Mouse (Mus musculus) adrenal gland, adult 18-20 months (tissue): ENCODE measurements around the gene Fndc7. TPM values are rescaled to one million over a fixed set of nuclear protein-coding genes. Genes with fewer than 3 reads are reported as not detected.

Source experiments
- DNase-seq, 2 experiments: peaks; one replicate each; pipeline ENCODE4 v3.0.0; 2021 to 2022; ENCODE audit warnings: low spot score in 2 of 2
- long read RNA-seq, 2 experiments: library from polyadenylated mRNA; stranded (forward); transcript quantifications; one replicate each; pipeline ENCODE4 v2.0.0; 2021
- total RNA-seq, 2 experiments: library from RNA; stranded (reverse); gene quantifications; 1 replicate in 1 of 2; 2 replicates in 1 of 2; pipeline ENCODE4 v1.2.3; 2021

Fndc7 gene
- under 1 TPM; 0.43 to 0.74 TPM for total RNA-seq
- long read RNA-seq, experiment 1 = 0 reads
- long read RNA-seq, experiment 2, partial matches to known transcripts = 1 of 3 reads
- long read RNA-seq, experiment 2, other reads (novel, unspliced or antisense) = 2 of 3 reads

DNA sequence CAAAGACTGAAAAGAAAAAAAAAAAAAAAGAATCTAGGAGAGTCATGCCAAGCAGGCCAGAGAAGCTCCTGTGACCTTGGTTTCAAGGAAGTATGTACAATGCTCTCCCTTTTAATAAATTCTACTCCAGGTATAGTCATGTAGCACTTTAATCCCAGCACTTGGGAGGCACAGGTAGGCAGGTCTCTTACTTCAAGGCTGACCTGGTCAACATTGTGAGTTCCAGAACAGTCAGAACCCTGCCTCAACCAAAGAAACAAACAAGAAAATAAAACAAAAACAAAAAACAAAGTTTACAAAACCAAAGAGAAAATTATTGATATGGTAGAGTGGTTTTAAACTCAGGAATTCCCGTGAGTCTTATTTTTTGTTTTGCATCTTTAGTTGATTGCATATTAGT lies at the start of gene Fndc7:
Gene Fndc7 (minus strand): TSS at position 101 of the 400 bp plus-strand sequence.
- no peak for DNase-seq

GRCm38 (mm10) chr3:108939573-108939972 lies 49.8 kb upstream of the Fndc7 start, which contains the start of gene Henmt1:
TSS of gene Henmt1 (plus strand) at chr3:108939873.
- no peak for DNase-seq

GRCm38 (mm10) chr3:108938691-108939090 lies 48.9 kb upstream of the Fndc7 start:
- DNase-seq = no peak

GRCm38 (mm10) chr3:108933557-108933956 lies 43.7 kb upstream of the Fndc7 start:
- no peak for DNase-seq

DNA sequence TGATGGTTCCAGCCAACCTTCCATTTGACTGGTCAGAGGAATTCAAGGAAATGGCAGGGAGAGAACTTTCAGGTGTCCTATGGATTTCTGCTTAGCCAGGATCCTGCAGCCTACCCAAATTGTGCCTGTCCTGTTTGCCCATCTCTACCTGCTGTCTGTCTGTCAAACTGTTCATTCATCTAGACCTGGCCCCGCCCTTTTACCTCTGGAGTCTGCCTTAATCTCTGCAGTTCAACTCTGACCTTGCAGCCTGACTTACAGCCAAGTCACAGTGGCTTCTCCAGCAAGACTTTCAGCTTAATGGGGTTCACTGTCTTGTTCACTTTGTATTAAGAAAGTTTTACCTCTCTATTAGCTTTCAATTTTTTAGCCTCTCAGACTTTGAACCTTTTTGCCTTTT lies 36.5 kb upstream of the Fndc7 start:
- no peak for DNase-seq

DNA sequence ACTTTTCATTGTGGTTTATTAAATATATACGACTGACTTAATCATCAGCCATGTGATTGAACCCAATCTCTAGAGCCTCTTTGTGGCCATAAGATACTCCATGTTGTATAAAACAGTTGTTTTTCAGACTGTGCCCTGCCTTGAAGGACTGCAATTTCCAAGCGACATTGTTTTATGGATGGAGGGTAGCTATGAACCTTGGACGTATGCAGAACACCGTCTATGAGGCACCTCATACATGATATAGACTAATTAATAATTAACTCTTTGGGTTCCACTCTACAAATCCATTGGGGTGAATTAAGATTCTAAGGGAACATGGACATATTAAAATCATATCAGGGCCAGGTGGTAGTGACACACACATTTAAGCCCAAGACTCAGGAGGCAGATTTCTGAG lies 35.9 kb upstream of the Fndc7 start:
- DNase-seq = no peak

DNA sequence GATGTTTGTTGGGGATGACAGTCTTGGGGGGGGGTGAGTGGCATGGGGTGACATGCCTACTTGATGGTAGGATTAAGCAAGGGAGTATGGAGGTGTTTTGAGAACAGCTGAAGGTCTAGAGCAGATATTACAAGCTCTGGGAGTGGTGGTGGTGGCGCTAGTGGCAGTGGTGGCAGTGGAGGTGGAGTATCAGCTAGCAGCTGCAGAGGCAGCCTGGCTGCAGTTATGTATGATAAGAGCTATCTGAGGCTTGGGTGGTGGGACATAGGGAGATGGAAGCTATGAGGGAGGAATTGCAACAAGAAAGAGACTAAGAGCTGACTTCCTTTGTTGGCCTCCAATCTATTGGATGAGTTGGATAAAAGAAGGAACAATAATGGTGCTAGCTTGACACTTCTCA lies 32.0 kb upstream of the Fndc7 start:
- DNase-seq = no peak

DNA sequence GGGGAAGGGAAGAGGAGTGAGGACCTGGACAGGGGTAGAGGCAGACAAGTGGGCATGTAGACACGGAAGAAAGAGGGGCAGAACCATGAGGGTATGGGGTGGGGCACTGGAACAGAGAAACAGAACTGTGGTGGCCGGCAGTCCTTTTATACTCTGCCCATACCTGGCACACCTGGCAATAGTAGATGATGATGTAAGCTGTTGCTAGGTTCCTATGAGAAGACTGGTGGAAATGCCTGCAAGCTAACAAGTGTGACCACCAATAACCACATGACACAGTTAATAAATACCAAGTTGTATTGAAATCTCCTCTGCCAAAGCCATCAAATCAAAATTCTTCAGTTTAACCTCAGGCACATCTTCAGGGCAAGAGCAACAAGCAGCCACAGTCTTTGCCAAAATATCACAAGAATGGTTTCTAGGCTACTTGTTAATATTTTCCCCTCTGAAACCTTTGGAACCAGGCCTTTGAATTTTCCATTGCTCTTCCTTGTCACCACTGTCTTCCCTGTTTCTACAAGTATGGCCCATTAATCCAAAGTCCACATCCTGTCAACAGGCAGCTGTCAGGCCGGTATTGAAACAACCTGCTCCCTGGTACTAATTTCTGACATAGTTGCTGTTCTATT lies 30.7 kb upstream of the Fndc7 start:
- DNase-seq = no peak

DNA sequence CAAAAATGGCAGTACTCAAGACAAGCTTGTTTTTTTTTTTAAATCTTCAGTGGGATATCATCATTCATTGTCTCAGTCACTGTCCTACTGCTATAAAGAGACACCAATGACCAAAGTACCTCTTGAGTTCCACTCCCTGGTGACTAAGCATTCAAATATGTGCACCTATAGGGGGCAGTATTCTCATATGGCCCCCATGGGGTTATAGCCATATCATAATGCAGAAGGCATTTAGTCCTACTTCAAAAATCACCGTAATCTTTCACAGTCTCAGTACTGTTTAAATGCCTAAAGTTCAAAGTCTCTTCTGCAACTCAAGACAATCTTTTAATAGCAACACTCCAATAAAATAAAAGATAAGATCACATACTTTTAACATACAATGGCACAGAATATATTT lies 29.0 kb upstream of the Fndc7 start:
- DNase-seq = no peak

GRCm38 (mm10) chr3:108917986-108918385 lies 28.2 kb upstream of the Fndc7 start:
- DNase-seq = no peak

DNA sequence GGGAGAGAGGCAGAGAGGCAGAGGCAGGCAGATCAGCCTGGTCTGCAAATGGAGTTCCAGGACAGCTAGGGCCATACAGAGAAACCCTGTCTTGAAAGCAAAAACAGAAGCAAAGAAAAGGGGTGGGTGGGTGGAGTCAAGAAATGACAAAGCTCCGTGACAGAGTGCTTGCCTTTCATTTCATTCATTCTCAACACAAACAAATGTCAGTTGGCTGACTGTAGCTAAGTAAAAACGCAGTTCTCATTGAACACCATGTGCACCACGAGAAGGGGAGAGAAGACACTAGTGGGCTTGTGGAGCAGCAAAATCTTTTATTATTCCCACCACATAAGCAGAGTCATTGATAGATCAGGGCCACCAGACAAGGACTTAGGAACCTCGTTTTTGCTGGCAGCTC lies 27.0 kb upstream of the Fndc7 start:
- no peak for DNase-seq

GRCm38 (mm10) chr3:108915999-108916398 lies 26.2 kb upstream of the Fndc7 start:
- no peak for DNase-seq

DNA sequence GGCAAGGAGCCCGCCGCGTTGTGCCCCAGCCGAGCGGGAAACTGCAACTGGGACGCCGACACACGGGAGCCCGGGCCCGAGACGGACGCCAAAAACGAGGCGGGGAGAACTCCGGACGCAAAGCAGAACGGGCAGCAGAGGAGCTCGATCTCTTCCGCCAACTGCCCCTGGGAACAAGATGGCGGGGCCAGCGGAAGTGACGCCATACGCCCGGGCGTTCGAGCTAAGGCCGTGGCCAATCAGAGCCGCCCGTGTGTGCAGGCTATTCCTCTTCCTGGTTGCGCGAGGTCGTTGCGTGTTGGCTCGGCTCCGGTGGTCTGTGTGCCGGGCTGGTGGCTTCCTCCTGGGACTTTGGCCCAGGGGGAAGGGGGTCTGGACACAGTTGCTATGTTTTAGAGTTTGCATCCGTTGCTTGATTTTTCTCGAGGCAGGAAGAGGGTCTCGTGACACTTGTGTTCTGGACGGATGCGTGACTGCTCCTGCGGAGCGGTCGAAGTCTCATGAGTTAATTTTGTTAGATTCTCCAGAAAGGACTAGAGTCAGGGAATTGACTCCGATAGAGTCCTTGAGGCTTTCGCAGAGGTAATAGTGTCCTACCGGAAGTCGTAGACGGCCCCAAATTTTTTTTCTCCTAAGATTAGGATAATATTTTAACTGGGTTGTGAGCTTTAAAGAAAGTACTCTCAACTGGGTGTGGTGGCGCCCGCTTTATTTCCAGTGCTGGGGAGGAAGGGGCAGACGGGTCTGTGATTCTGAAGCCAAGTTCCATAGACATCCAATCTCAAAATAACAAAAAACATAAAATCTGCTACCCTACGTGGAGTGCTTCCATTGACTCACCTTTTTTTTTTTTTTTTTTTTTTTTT lies 22.0 kb upstream of the Fndc7 start, which contains the start of gene Prpf38b:
Gene Prpf38b (minus strand): TSS at position 180 of the 866 bp plus-strand sequence.
- DNase-seq = peak; percentile 92 to 93

DNA sequence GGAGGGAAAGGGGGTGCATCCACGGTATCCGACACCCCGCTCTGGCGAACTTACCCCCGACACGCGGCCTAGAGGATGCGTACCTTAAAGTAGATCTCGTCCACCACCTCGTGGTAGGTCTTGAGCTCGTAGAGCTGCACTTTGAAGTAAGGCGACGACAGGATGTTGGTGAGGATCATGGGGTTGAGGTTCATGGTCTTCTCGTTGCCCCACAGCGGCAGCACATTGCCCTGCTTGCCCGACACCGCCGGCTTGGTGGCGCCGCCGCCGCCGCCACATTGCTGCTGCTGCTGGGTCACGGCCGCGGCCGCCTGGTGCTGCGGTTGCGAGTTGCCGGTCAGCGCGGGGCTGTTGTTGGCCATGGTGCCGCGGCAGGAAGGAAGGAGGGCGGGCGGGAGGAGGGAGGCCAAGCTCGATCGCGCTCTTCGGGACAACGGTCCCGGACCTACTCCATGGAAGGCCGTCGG lies 21.3 kb upstream of the Fndc7 start:
- DNase-seq = peak in 1 of 2 experiments; percentile 57

DNA sequence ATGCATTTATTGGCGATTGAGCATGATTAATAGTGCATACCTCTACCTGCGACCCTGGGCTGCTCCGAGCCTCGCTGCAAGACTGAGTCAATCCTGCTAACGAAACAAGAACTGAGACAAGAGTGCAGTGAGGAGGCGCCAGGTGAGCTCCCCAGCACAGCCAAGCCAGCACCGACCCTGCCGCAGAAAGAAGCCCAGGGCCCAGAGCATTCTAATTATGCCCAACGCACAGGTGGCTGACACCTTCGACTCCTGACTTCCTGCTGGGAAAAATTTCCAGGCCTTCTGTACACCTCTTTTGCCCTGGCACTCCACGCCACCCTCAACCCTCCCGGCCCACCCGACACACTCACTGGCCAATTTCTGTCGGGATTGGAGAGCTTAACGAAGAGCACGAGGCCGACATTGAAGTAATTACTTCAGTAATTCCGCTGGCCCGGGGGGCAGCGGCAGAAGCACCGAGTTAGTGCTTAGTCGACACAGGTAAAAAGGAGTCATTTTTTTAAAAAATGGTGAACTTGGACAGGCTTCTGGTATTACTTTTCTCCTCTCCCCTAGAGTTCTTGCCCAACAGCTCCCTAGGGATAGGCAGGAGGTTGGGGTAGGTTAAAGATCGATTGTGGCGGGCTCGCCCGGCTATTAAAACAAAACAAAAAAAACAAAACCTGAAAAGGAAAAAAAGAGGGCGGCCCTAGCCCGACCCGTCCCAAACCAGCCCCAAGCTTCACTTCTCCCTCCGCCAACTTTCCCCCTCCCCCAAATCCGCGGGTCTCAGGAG lies 20.7 kb upstream of the Fndc7 start:
- DNase-seq = peak; percentile 22 to 24

DNA sequence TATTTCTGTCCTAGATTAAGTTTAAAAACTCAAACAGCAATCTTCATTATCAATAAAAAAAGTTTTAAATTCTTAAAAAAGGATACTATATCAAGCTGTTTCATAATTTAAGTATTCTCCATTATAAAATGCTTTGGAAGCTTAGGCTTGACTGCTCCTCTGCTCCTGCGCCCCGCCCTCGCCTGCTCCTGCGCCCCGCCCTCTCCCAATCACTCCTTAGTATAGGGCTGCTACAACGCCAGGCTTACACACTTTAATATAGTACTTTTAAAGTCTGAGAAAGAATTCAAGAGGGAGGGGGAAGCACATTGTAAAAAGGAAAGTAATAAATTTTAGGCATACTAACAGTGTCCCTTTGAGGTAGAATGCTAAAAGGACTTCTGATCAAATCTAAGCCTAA lies 13.1 kb upstream of the Fndc7 start:
- no peak for DNase-seq

DNA sequence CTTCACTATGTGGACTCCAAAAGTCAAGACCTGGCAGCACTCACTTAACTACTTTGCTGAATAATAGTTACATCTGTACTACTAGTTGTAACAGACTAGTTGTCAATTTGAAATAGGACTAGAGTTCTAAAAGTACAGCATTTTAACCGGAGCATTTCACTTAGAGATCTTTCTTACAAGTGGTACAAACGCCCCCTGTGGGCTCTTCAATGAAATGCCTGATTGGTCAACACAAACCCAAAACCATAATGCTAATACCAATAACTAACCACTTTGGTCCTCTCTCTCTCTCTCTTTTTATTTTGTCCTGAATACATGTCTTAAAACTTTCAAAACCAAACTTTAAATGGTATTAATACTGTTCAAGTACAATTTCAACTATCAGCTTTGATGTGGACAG lies 12.2 kb upstream of the Fndc7 start:
- DNase-seq = no peak

DNA sequence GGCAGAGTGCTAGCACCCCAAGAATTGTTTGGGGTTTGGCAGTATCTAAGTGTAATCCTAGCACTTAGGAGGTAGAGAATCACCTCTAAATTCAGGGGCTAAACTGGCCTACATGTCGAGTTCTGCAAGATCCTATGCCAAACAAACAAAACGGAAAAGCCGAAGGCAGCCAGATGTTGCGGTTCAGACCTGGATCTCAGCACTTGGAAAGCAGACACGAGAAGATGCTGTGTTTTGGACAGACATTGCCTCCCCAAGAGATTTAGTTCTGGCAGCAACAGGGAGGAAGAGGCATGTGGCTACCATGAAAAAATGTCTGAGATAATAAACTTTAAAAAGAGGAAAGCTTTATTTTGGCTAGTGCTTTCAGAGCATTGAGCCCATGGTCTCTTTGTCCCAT lies 10.9 kb upstream of the Fndc7 start:
- no peak for DNase-seq

DNA sequence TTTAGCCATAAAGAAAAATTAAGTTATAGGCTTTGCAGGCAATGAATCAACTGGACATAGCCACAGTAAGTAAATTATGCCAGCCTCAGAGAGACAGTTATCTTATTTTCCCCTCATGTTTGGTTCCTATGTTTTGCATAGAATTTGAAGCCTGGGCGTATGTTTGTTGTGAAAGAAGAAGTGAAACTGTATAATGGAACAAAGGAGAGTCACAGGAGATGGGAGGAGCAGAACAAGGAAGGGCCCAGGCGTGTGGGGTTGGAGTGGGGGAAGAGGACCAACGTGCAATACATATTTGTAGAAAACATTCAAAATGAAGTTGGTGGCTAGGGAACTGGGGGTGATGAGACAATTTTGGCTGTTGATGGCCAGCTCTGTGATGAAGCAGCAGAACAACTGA lies 10.3 kb upstream of the Fndc7 start:
- DNase-seq = no peak

- DNase-seq = no peak
These were observed 8.8 kb upstream of the Fndc7 start for GRCm38 (mm10) chr3:108898640-108899039.

- no peak for DNase-seq
These were observed 3.1 kb upstream of the Fndc7 start for GRCm38 (mm10) chr3:108892914-108893313.
